Mouse (Mus musculus) urinary bladder, adult 18-20 months (tissue): ENCODE results near the gene Anapc15.

Source experiments
- DNase-seq, 2 experiments: peaks; one replicate each; pipeline ENCODE4 v3.0.0; 2022; ENCODE audit warnings: low spot score in 2 of 2, mixed read lengths in 2 of 2

Anapc15 gene

GRCm38 (mm10) chr7:101863415-101863814 is at the start of gene Anapc15:
Anapc15 (plus strand) TSS chr7:101863715.
- DNase-seq = no peak

DNA sequence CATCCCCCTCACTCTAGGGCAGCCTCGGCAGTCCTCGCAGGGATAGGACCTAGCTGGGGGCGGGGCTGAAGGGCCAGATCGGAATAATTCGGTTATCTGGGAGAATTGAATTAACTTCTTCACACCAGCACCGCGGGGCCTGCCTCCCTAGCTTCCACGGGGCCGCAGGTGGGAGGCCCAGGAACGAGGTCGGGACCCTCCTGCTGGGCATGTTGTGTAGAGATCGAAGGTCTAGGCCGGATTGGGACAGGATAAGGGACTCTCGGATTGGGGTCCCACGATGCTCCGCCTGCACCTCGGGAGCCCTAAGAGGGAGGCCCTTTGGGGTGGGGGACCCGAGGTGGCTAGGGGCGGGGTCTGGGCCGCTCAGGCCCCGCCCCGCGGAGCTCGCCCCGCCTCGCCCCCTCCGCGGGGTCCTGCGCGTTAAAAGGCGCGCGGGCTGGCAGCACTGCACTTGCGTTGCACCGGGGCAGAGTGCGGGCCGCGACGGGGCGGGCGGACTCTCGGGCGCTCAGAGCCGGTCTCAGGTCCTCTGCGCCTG is 45.6 kb upstream of the Anapc15 start, which contains the start of gene Phox2a:
Phox2a (plus strand) TSS at position 453 of the 541 bp plus-strand sequence.
- no peak for DNase-seq

DNA sequence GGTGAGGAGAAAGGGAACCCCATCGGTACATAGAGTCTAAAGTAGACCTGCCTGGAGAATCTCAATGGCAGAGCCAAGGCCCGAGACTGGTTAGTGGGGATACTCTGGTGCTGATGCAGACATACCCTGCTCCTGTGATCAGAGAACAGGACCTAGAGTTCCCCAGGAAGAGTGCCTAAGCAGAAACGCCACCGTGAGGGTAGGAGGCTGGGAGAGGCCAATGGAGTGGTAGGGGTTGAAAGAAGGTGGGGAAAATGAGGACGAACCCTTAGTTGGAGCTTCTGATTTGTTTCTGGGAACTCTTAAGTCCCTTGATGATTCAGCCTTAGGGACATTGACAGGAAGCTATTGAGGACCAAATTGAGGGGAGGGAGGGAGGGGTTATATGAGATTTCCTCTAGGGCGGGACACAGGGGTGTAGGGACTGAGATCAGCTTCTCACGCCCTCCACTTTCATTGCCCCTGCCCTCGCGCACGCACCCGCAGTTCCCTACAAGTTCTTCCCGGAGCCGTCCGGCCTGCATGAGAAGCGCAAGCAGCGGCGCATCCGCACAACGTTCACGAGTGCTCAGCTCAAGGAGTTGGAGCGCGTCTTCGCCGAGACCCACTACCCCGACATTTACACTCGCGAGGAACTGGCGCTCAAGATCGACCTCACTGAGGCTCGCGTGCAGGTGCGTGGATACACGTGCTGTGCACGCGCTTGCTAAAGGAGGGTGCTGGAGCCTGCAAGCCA is 43.1 kb upstream of the Anapc15 start:
- DNase-seq = no peak

GRCm38 (mm10) chr7:101821571-101822501 is 41.7 kb upstream of the Anapc15 start:
- DNase-seq = peak; percentile 54 to 61

- DNase-seq = no peak
Observed at GRCm38 (mm10) chr7:101822836-101823757, 40.4 kb upstream of the Anapc15 start.

DNA sequence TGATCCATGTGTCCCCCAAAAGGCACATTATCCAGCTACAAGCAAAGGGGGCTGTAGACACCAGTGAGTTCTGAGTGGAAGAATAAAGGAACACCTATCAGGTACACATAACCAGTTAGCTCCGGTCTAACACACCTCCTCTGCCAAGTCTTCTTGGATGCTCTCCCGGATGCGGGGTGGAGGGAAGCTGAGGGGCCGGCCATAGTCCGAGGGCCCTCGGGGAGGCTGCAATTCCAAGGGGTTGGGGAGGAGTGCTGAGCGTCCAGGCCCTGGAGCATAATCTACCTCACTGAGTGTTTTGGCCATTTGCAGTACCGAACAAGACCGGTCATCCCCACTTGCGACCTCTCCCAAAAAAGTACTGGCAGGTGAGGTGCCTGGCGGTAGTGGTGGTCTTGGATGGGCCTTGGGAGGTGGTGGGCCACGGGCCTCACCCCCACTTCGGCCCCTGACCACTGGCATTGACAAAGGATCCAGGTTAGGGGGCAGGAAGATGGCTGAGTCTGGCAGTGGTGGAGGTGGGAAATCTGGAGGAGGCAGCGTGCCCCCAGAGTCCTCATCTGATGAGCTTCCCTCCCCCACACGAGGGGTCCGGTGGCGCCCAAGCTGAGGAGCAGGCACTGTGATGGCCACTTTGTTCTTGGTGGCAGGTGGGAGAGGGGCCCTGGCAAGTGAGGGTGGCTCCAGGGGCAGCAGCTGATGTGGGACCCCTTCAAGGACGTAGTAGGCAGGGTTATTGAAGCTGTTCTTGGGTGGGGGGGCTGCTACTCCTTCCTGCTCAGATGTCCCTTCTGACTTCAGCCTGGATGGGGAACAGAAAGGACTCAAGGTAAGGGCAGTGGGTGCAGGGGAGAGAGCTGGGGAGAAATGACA is 39.5 kb upstream of the Anapc15 start:
- DNase-seq = no peak

DNA sequence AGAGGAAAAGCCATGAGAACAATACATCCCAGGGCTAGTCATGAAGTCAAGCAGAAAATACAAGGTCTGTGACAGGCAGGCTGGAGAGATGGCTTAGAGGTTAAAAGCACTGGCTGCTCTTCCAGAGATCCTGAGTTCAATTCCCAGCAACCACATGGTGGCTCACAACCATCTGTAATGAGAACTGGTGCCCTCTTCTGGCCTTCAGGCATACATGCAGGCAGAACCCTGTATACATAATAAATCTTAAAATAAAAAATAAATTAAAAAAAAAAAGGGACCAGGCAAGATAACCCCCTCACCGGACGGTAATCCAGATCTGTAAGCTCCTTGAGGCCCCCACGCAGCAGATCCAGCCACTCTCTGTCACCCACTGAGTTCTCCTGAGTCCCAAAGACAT is 33.1 kb upstream of the Anapc15 start:
- no peak for DNase-seq

DNA sequence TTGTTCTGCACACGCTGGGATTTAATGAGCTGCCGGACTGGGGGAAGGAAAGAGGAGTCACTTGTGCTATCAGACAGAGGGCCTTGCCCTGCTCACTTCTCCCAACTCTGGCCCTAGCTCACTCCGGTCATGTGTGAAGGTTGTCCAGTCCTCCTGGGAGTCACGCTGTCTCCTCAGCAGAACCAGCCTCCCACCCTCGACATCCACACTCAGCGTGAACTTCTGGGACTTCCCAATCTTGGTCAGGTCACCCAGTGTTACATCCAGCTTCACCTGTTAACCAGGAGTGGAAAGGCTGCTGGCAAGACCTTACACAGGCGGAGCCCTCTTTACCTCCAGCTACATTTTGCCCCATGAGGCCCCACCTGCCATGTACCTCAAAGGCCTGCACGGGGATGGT is 32.1 kb upstream of the Anapc15 start:
- no peak for DNase-seq

DNA sequence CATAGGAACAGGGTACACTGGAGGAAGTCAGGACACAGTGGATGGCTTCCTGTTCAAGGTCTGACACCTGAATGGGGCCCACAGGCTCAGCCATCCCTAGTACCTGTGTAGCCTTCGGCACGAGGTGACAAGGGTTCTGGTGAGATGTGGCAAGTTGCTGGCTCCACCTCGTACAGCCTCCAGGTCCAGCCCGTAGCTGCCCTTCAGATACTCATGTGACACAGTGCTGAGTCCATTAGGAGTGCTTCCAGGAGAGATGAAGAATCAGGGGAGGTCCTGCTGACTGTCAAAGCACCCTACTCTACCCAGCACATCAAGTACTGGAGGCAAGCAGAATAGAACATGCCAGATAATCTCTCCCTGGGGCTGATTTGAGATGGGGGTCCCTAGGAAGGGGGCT is 31.1 kb upstream of the Anapc15 start:
- no peak for DNase-seq

DNA sequence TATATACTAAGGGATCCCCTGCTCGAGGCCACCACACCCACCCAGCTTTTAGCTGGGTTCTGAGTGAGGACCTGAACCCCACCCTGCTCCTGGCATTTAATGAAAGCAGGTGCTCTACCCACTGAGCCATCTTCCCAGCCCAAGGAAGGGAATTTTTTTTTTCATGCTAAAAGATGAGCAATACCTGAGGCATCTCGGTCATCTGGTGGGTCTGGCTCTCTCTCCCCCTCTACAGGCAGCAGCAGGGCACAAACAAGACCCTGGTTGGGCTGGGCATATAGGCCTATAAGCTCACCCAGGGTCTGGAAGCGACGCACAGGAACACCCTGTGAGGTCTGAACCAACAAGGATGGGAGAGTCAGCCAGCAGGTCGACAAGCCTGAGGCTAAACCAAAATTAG is 30.2 kb upstream of the Anapc15 start:
- no peak for DNase-seq

DNA sequence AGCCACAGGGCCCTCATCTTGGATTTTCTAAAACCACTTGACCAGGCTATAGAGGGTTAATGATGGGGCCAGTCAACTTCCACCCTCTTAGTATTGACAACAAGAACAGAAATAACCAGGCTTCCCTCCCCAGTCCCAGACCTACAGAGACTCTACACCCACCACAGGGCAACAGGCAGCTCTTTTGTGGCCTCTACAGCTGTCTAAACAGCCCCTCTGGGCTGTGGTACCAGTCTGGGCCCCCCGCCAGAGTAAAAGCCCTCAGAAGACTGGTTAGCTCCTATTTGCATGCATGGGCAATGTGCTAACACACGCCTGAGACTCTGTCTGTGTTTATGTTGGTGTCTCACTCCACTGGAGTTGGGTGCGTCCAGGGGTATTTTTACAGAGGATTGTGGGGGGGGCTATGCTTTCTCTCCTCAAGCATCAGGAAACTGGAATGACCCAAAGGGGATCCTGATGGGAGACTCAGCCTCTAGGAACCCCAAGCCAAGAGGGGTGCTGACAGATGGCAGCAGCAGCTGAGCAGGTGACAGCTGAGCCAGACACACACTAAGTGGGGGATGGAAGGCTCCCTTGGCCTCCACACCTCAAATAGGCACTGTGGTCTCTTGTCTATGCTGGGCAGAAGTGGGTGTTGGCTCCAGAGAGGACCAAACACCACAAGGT is 29.5 kb upstream of the Anapc15 start:
- DNase-seq = no peak

GRCm38 (mm10) chr7:101834903-101835302 is 28.6 kb upstream of the Anapc15 start:
- no peak for DNase-seq

- no peak for DNase-seq
Observed at GRCm38 (mm10) chr7:101835457-101836109, 27.9 kb upstream of the Anapc15 start.

- peak; percentile 42 to 65 for DNase-seq
Observed at GRCm38 (mm10) chr7:101836271-101837153, 27.0 kb upstream of the Anapc15 start.

GRCm38 (mm10) chr7:101837154-101837605 is 26.3 kb upstream of the Anapc15 start:
- no peak for DNase-seq

- peak; percentile 85 to 86 for DNase-seq
Observed at GRCm38 (mm10) chr7:101837606-101838471, 25.7 kb upstream of the Anapc15 start, which contains the start of gene Inppl1. Inppl1 (minus strand) TSS chr7:101838229.

GRCm38 (mm10) chr7:101844186-101844585 is 19.3 kb upstream of the Anapc15 start:
- no peak for DNase-seq
